ENCODE assay signal across 8 mouse cellular contexts in genomic region chr2:25127206-25127605, GRCm38 (mm10). TPM values are rescaled to one million over a fixed set of nuclear protein-coding genes. Genes with fewer than 3 reads are reported as not detected.
A peak's percentile ranks its signal among the peaks of the same experiment; 100 is the strongest.
DNase-seq lines count a peak whose midpoint lies in the region; ATAC-seq and TF ChIP-seq lines count a peak whose summit lies in the region.

No protein-coding gene starts in this region.

- TF ChIP-seq CTCF in G1E (IDR thresholded peaks at IDR 0.05; ENCODE audit: low read depth, low read length), result peak; percentile 95
- TF ChIP-seq CTCF in brain, embryonic 14.5 days (IDR thresholded peaks at IDR 0.05; ENCODE audit: borderline replicate concordance, extremely low read depth, insufficient read depth, insufficient read length), result peak; percentile 69; the same call in 1 of the 2 replicates

- ATAC-seq in G1E (ENCODE audit: extremely low read depth, insufficient number of reproducible peaks, low FRiP score, poor library complexity, severe bottlenecking), result no peak

- DNase-seq in G1E (ENCODE audit: low spot score), result peak; percentile 55
- DNase-seq in brain, embryonic 14.5 days (ENCODE audit: low read depth), result peak; percentile 71
- peak; percentile 61 for DNase-seq in forebrain, embryonic 10.5 days (ENCODE audit: extremely low spot score, low spot score)
- DNase-seq in heart, postnatal 36 days, result peak; percentile 76 to 81
- peak; percentile 46 for DNase-seq in large intestine, adult 2 months (ENCODE audit: low read depth, low spot score)
- DNase-seq in midbrain, embryonic 10.5 days (ENCODE audit: low spot score), result peak; percentile 60
- DNase-seq in spleen, postnatal 4 days (ENCODE audit: low spot score in 2 of 2), result peak; percentile 76 to 93
- no peak for DNase-seq in layer of hippocampus, adult 11-12 months (ENCODE audit: low spot score)

- no peak overlapping the region for H3K4me3 ChIP-seq in G1E (ENCODE audit: low read depth, low read length)
- 0 out of 2 replicates have a peak overlapping the region, but pooled peaks have one; percentile 33 for H3K4me3 ChIP-seq in forebrain, embryonic 10.5 days
- H3K4me3 ChIP-seq in midbrain, embryonic 10.5 days, result 0 out of 2 replicates have a peak overlapping the region, but pooled peaks have one; percentile 20

- peak overlapping the region; percentile 95 for H3K27ac ChIP-seq in forebrain, embryonic 10.5 days
- peak overlapping the region; percentile 96 for H3K27ac ChIP-seq in midbrain, embryonic 10.5 days (replicated peaks)

- TF ChIP-seq POLR2A in brain, embryonic 14.5 days (IDR thresholded peaks at IDR 0.05; ENCODE audit: borderline replicate concordance, extremely low read depth, insufficient read depth, insufficient read length, poor library complexity, severe bottlenecking), result no peak

- intact Hi-C loops in heart, postnatal 36 days (cut with DNase I), result loop anchor here (1.0 to 5.0 kb wide), 4 partner anchors 30 to 165 kb away; no protein-coding TSS in a partner anchor

- no peaks in the 10 kb centered on the region for H3K9me3 ChIP-seq in G1E (replicated peaks)
- H3K9me3 ChIP-seq in forebrain, embryonic 10.5 days, result no peaks in the 10 kb centered on the region
- H3K9me3 ChIP-seq in midbrain, embryonic 10.5 days (replicated peaks), result no peaks in the 10 kb centered on the region

- H3K27me3 ChIP-seq in G1E (ENCODE audit: insufficient read depth, low read length), result peaks cover 37% of the 10 kb centered on the region
- peaks cover 20% of the 10 kb centered on the region for H3K27me3 ChIP-seq in forebrain, embryonic 10.5 days (ENCODE audit: poor library complexity, severe bottlenecking)
- peaks cover 67% of the 10 kb centered on the region for H3K27me3 ChIP-seq in midbrain, embryonic 10.5 days (ENCODE audit: low read depth, poor library complexity, severe bottlenecking)

- no peaks in the 10 kb centered on the region for H3K36me3 ChIP-seq in G1E (replicated peaks)
- no peaks in the 10 kb centered on the region for H3K36me3 ChIP-seq in forebrain, embryonic 10.5 days (replicated peaks)
- H3K36me3 ChIP-seq in midbrain, embryonic 10.5 days, result no peaks in the 10 kb centered on the region

- H3K4me1 ChIP-seq in G1E (ENCODE audit: insufficient read depth, low read depth, low read length), result peaks cover 46% of the 10 kb centered on the region
- H3K4me1 ChIP-seq in forebrain, embryonic 10.5 days, result peaks cover 77% of the 10 kb centered on the region
- peaks cover 69% of the 10 kb centered on the region for H3K4me1 ChIP-seq in midbrain, embryonic 10.5 days

- 37% methylated on average over 5 of the region's 5 CpGs for WGBS in forebrain, embryonic 10.5 days
- WGBS in large intestine, adult 2 months, result 29% methylated on average over 5 of the region's 5 CpGs
- 39% methylated on average over 5 of the region's 5 CpGs for WGBS in midbrain, embryonic 10.5 days

RNA-seq across cellular contexts. Expression of gene Noxa1, which starts 32.3 kb away (rescaled TPM):
- total RNA-seq in G1E (2014; fragmentation: Nextera tagmentation), result not detected in 2 replicates
- total RNA-seq in G1E (2017), result 0.27 and 0.46 TPM in 2 replicates
- polyA plus RNA-seq in G1E (2012), result 0.08 and 0.12 TPM in 2 replicates
- 0.04 TPM in 2 replicates for polyA plus RNA-seq in brain, embryonic 14.5 days (2012; rRNA removed)
- polyA plus RNA-seq in forebrain, embryonic 10.5 days (2016; fragmentation: Nextera tagmentation; extraction: Ambion mirVana), result 0.26 and 0.29 TPM in 2 replicates
- not detected for total RNA-seq in heart, postnatal 36 days (2021)
- 39.3 and 46.9 TPM in 2 replicates for polyA plus RNA-seq in large intestine, adult 2 months (2012; rRNA removed)
- polyA plus RNA-seq in midbrain, embryonic 10.5 days (2016; fragmentation: Nextera tagmentation; extraction: Ambion mirVana), result 0.09 TPM in 1 of 2 replicates, not detected in the other

RNA-seq across cellular contexts. Expression of gene Entpd8, which starts 47.1 kb away (rescaled TPM):
- total RNA-seq in G1E (2014; fragmentation: Nextera tagmentation), result not detected in 2 replicates
- total RNA-seq in G1E (2017), result not detected in 2 replicates
- not detected in 2 replicates for polyA plus RNA-seq in G1E (2012)
- 0.11 and 0.18 TPM in 2 replicates for polyA plus RNA-seq in brain, embryonic 14.5 days (2012; rRNA removed)
- polyA plus RNA-seq in forebrain, embryonic 10.5 days (2016; fragmentation: Nextera tagmentation; extraction: Ambion mirVana), result not detected in 2 replicates
- total RNA-seq in heart, postnatal 36 days (2021), result not detected
- 176 and 274 TPM in 2 replicates for polyA plus RNA-seq in large intestine, adult 2 months (2012; rRNA removed)
- not detected in 2 replicates for polyA plus RNA-seq in midbrain, embryonic 10.5 days (2016; fragmentation: Nextera tagmentation; extraction: Ambion mirVana)

RNA-seq across cellular contexts. Expression of gene Nrarp, which starts 53.4 kb away (rescaled TPM):
- total RNA-seq in G1E (2014; fragmentation: Nextera tagmentation) (not detected in 2 replicates), G1E (2017) (0.16 TPM in 1 of 2 replicates, not detected in the other)
- polyA plus RNA-seq in G1E (2012), result not detected in 2 replicates
- polyA plus RNA-seq in brain, embryonic 14.5 days (2012; rRNA removed), result 50.0 and 58.5 TPM in 2 replicates
- 37.4 and 40.7 TPM in 2 replicates for polyA plus RNA-seq in forebrain, embryonic 10.5 days (2016; fragmentation: Nextera tagmentation; extraction: Ambion mirVana)
- 10 to 100 TPM in 1 of 2 experiments, 1 to 10 TPM in 1; 9.7 to 12.0 TPM for total RNA-seq in heart, postnatal 36 days (2021)
- 23.6 and 24.9 TPM in 2 replicates for polyA plus RNA-seq in large intestine, adult 2 months (2012; rRNA removed)
- polyA plus RNA-seq in midbrain, embryonic 10.5 days (2016; fragmentation: Nextera tagmentation; extraction: Ambion mirVana), result 65.8 and 74.1 TPM in 2 replicates

Comparison
In these comparisons a context has a peak if more than half of its experiments do, and no peak if none do; other contexts are left out.
1. RNA of gene Noxa1, which starts 32.3 kb away (polyA plus RNA-seq): 39.3 to 46.9 TPM in large intestine, adult 2 months; 0.26 to 0.29 TPM in forebrain, embryonic 10.5 days, 0.08 to 0.12 TPM in G1E, 0.09 TPM in midbrain, embryonic 10.5 days and 0.04 TPM in brain, embryonic 14.5 days; every median in the first group is over 10 times any median in the second.
2. RNA of gene Entpd8, which starts 47.1 kb away (polyA plus RNA-seq): 176 to 274 TPM in large intestine, adult 2 months; 0.11 to 0.18 TPM in brain, embryonic 14.5 days, not detected in forebrain, embryonic 10.5 days, not detected in G1E and not detected in midbrain, embryonic 10.5 days; every median in the first group is over 100 times any median in the second.
3. RNA of gene Nrarp, which starts 53.4 kb away (polyA plus RNA-seq): 65.8 to 74.1 TPM in midbrain, embryonic 10.5 days, 50.0 to 58.5 TPM in brain, embryonic 14.5 days, 37.4 to 40.7 TPM in forebrain, embryonic 10.5 days and 23.6 to 24.9 TPM in large intestine, adult 2 months; not detected in G1E; every median in the first group is over 10 times any median in the second.